Mouse (Mus musculus) G1E (cell line): ENCODE data around the gene Zfp931.

Source experiments
- CTCF ChIP-seq: IDR thresholded peaks from 2 replicates; pipeline ENCODE4 v1.5.1; 2012; ENCODE audit warnings: low read depth, low read length, inconsistent platforms, mixed read lengths
- GATA1 ChIP-seq: IDR thresholded peaks from 2 replicates; pipeline ENCODE4 v1.6.1; 2012; ENCODE audit warnings: borderline replicate concordance, low read length, inconsistent platforms, mixed read lengths
- GATA2 ChIP-seq: IDR thresholded peaks from 2 replicates; pipeline ENCODE4 v1.6.1; 2012; ENCODE audit warnings: low read depth, low read length, inconsistent platforms, borderline replicate concordance
- POLR2AphosphoS5 ChIP-seq: IDR thresholded peaks from 2 replicates; pipeline ENCODE4 v1.6.1; 2012; ENCODE audit warnings: low read depth, low read length, inconsistent platforms; ENCODE audit not compliant: insufficient replicate concordance
- TAL1 ChIP-seq: conservative IDR thresholded peaks from 2 replicates; pipeline ENCODE4 v1.6.1; 2012; ENCODE audit warnings: low read depth, low read length, inconsistent platforms, mixed read lengths

GRCm38 (mm10) chr2:178126041-178126820 is 48.0 kb upstream of the Zfp931 start:
- TF ChIP-seq CTCF = no peak
- no peak for TF ChIP-seq GATA1
- no peak for TF ChIP-seq POLR2AphosphoS5
- TF ChIP-seq GATA2 = no peak
- no peak for TF ChIP-seq TAL1
